24 mouse cellular contexts compared by ENCODE assay signal in genomic region chr13:83452987-83453386, GRCm38 (mm10). TPM values are rescaled to one million over a fixed set of nuclear protein-coding genes. Genes with fewer than 3 reads are reported as not detected.
DNase-seq lines count a peak whose midpoint lies in the region; ATAC-seq and TF ChIP-seq lines count a peak whose summit lies in the region.
"Had no signal": no experiment of that assay in that cellular context is flagged by ENCODE, and none has a peak within 500 bp of the region (broad histone marks: within the 10 kb centered on the region; RNA-seq: fewer than 3 reads in every experiment).

No protein-coding gene starts in this region.

- TF ChIP-seq RAD21 in MEL (IDR thresholded peaks at IDR 0.05; ENCODE audit: low read depth, low read length): no peak

- DNase-seq in MEL (ENCODE audit: low read depth, low spot score): peak; percentile 75
- DNase-seq in MEL-GATA-1-ER (ENCODE audit: extremely low read depth, low read depth): peak; percentile 39
- no peak for DNase-seq in thymus, adult 18-20 months
- DNase-seq in gastrocnemius, postnatal 10 days: no peak
- no peak for DNase-seq in thymus, postnatal 14 days
- no peak for DNase-seq in thymus, postnatal 4 days
- DNase-seq: adrenal gland, adult 2 months; adrenal gland, adult 8-10 months; adrenal gland, postnatal 10 days; adrenal gland, postnatal 14 days; adrenal gland, postnatal 25 days; adrenal gland, postnatal 36 days; B cell, adult 2 months; cerebellum, adult 11 months; cerebellum, adult 11-12 months; cerebellum, adult 18-20 months; cerebellum, adult 2 months had no signal

- peaks cover 0 to 9% of the 10 kb centered on the region in 2 experiments; a peak in 2 of 4 replicates for H3K36me3 ChIP-seq in MEL (ENCODE audit: control insufficient read depth in 1 of 2, insufficient read depth in 2 of 2, low read length in 2 of 2)
- H3K36me3 ChIP-seq: G1E had no signal

- no peaks in the 10 kb centered on the region for H3K9me3 ChIP-seq in MEL (replicated peaks; ENCODE audit: insufficient read depth, low read length)
- H3K9me3 ChIP-seq: G1E had no signal

- no peak overlapping the region for H3K4me3 ChIP-seq in MEL (ENCODE audit: control insufficient read depth in 1 of 2, insufficient read depth in 1 of 2, low read depth in 2 of 2, low read length in 2 of 2)

- H3K4me1 ChIP-seq in MEL (ENCODE audit: control insufficient read depth in 1 of 2, insufficient read depth in 2 of 2, low read length in 2 of 2): peaks cover 2 to 5% of the 10 kb centered on the region in 2 experiments; a peak in 3 of 4 replicates

- no peak overlapping the region for H3K27ac ChIP-seq in MEL (ENCODE audit: control insufficient read depth, low read depth, low read length)

- H3K79me2 ChIP-seq in MEL (ENCODE audit: control insufficient read depth, insufficient read depth, low read length, poor library complexity): no peaks in the 10 kb centered on the region

- TF ChIP-seq CTCF in MEL (IDR thresholded peaks at IDR 0.05 in 2 of 3, conservative IDR thresholded peaks at IDR 0.05 in 1 of 3; ENCODE audit: control insufficient read depth in 1 of 3, insufficient read depth in 1 of 3, low read depth in 2 of 3, low read length in 3 of 3, poor library complexity in 1 of 3, severe bottlenecking in 1 of 3): no peak

- TF ChIP-seq EP300 in MEL (IDR thresholded peaks at IDR 0.05; ENCODE audit: low read depth in 1 of 2, low read length in 2 of 2): peak; percentile 33 to 80; a peak in 3 of 4 replicates

- no peak overlapping the region for H3K9ac ChIP-seq in MEL (ENCODE audit: control insufficient read depth, low read depth, low read length, poor library complexity, severe bottlenecking)

- H3K27me3 ChIP-seq in MEL (ENCODE audit: control insufficient read depth in 1 of 2, insufficient read depth in 2 of 2, low read length in 2 of 2): no peaks in the 10 kb centered on the region
- H3K27me3 ChIP-seq: CH12.LX had no signal

- ATAC-seq in common myeloid progenitor, adult 5-6 weeks (replicated peaks; ENCODE audit: low read depth, poor library complexity, severe bottlenecking): peak; percentile 74
- 0 out of 2 replicates have a peak, but pooled peaks have one; percentile 39 for ATAC-seq in megakaryocyte progenitor cell, adult 5-6 weeks (replicated peaks; ENCODE audit: poor library complexity)
- ATAC-seq: activated CD4-positive, CD25-positive, alpha-beta regulatory T cell, adult 4 months; CD4-positive, CD25-positive, alpha-beta regulatory T cell, adult 4 months; Patski had no signal

- no peak for TF ChIP-seq POLR2A in MEL (IDR thresholded peaks at IDR 0.05; ENCODE audit: control insufficient read depth in 1 of 2, insufficient read depth in 1 of 2, low read depth in 1 of 2, low read length in 2 of 2, poor library complexity in 1 of 2)

TF ChIP-seq in MEL, 35 proteins besides CTCF, POLR2A, EP300 and RAD21:
- TF ChIP-seq MAFK (IDR thresholded peaks at IDR 0.05; ENCODE audit: borderline replicate concordance, low read depth, low read length): no peak
- TF ChIP-seq JUND (IDR thresholded peaks at IDR 0.05; ENCODE audit: low read depth, low read length): no peak
- TF ChIP-seq CHD1 (IDR thresholded peaks at IDR 0.05; ENCODE audit: low read depth, low read length): no peak
- TF ChIP-seq MXI1 (IDR thresholded peaks at IDR 0.05; ENCODE audit: low read depth, low read length): peak; percentile 78
- TF ChIP-seq USF2 (IDR thresholded peaks at IDR 0.05; ENCODE audit: borderline replicate concordance in 1 of 2, insufficient read depth in 1 of 2, low read depth in 1 of 2, low read length in 2 of 2): no peak
- TF ChIP-seq ZKSCAN1 (IDR thresholded peaks at IDR 0.05; ENCODE audit: low read depth, low read length): no peak
- TF ChIP-seq KAT2A (conservative IDR thresholded peaks at IDR 0.05; ENCODE audit: low read depth, low read length): no peak
- TF ChIP-seq POLR2AphosphoS5 (IDR thresholded peaks at IDR 0.05; ENCODE audit: borderline replicate concordance, low read depth, low read length): no peak
- TF ChIP-seq MAZ (IDR thresholded peaks at IDR 0.05; ENCODE audit: low read depth, low read length): no peak
- TF ChIP-seq GABPA (IDR thresholded peaks at IDR 0.05; ENCODE audit: low read depth, low read length): no peak
- peak; percentile 70 for TF ChIP-seq SIN3A (IDR thresholded peaks at IDR 0.05; ENCODE audit: low read length)
- no peak for TF ChIP-seq CHD2 (IDR thresholded peaks at IDR 0.05; ENCODE audit: low read length)
- TF ChIP-seq NELFE (IDR thresholded peaks at IDR 0.05; ENCODE audit: low read depth, low read length): no peak
- no peak for TF ChIP-seq HCFC1 (IDR thresholded peaks at IDR 0.05; ENCODE audit: low read depth, low read length)
- peak; percentile 76 for TF ChIP-seq GATA1 (IDR thresholded peaks at IDR 0.05; ENCODE audit: low read depth, low read length)
- TF ChIP-seq ELF1 (IDR thresholded peaks at IDR 0.05; ENCODE audit: low read depth, low read length): no peak
- no peak for TF ChIP-seq MEF2A (IDR thresholded peaks at IDR 0.05; ENCODE audit: extremely low read depth, insufficient replicate concordance, low read depth, low read length, poor library complexity, severe bottlenecking)
- peak; percentile 41; the same call in 1 of the 2 replicates for TF ChIP-seq ETS1 (IDR thresholded peaks at IDR 0.05; ENCODE audit: low read depth, low read length)
- TF ChIP-seq BHLHE40 (IDR thresholded peaks at IDR 0.05; ENCODE audit: borderline replicate concordance, low read depth, low read length): no peak
- no peak for TF ChIP-seq POLR2AphosphoS2 (IDR thresholded peaks at IDR 0.05; ENCODE audit: low read length)
- peak; percentile 78; the same call in 1 of the 2 replicates for TF ChIP-seq MYC (IDR thresholded peaks at IDR 0.05; ENCODE audit: low read depth, low read length)
- TF ChIP-seq TBP (IDR thresholded peaks at IDR 0.05; ENCODE audit: low read depth, low read length): no peak
- no peak for TF ChIP-seq SMC3 (IDR thresholded peaks at IDR 0.05; ENCODE audit: low read depth, low read length)
- TF ChIP-seq TAL1 (IDR thresholded peaks at IDR 0.05; ENCODE audit: low read length): no peak
- peak; percentile 50; the same call in 1 of the 2 replicates for TF ChIP-seq MAX (IDR thresholded peaks at IDR 0.05; ENCODE audit: low read length)
- TF ChIP-seq USF1 (IDR thresholded peaks at IDR 0.05; ENCODE audit: low read depth, low read length): no peak
- no peak for TF ChIP-seq ZMIZ1 (IDR thresholded peaks at IDR 0.05; ENCODE audit: low read depth, low read length)
- no peak for TF ChIP-seq ZC3H11A (IDR thresholded peaks at IDR 0.05; ENCODE audit: low read depth, low read length)
- TF ChIP-seq NRF1 (IDR thresholded peaks at IDR 0.05; ENCODE audit: insufficient read depth, low read depth, low read length, poor library complexity, severe bottlenecking): no peak
- TF ChIP-seq RCOR1 (IDR thresholded peaks at IDR 0.05; ENCODE audit: low read depth, low read length): peak; percentile 46

RNA-seq across cellular contexts. Expression of gene Mef2c, which starts 50.8 kb away (rescaled TPM):
- total RNA-seq in MEL (2012; rRNA removed): not detected in 2 replicates
- not detected for polyA plus RNA-seq in MEL (2012; ENCODE audit: insufficient read depth in 1 of 2, insufficient read length in 2 of 2, low read depth in 1 of 2, low replicate concordance in 2 of 2, missing spikeins in 1 of 2)
- 339 and 380 TPM in 2 replicates for total RNA-seq in common myeloid progenitor, adult 5-6 weeks (2017)
- 94.2 and 95.1 TPM in 2 replicates for total RNA-seq in megakaryocyte progenitor cell, adult 5-6 weeks (2015)
- 105 and 160 TPM in 2 replicates for total RNA-seq in megakaryocyte progenitor cell, adult 5-6 weeks (2017)
- total RNA-seq in gastrocnemius, postnatal 10 days (2021): 100 to 1,000 TPM; 442 to 475 TPM
- polyA plus RNA-seq: G1E, Patski had no signal

Comparison
In these comparisons a context has a peak if more than half of its experiments do, and no peak if none do; other contexts are left out.
1. DNase-seq: peak in MEL (single experiment) and MEL-GATA-1-ER (single experiment); none in thymus, adult 18-20 months (0 of 2), gastrocnemius, postnatal 10 days (single experiment), thymus, postnatal 14 days (single experiment) and thymus, postnatal 4 days (single experiment).
2. RNA of gene Mef2c, which starts 50.8 kb away (total RNA-seq): 442 to 475 TPM in gastrocnemius, postnatal 10 days, 339 to 380 TPM in common myeloid progenitor, adult 5-6 weeks and 94.2 to 160 TPM in megakaryocyte progenitor cell, adult 5-6 weeks; not detected in MEL; every median in the first group is over 10 times any median in the second.